Mouse (Mus musculus) left cerebral cortex, postnatal 10 days (tissue): ENCODE measurements around the gene Armh3. TPM values are rescaled to one million over a fixed set of nuclear protein-coding genes. Genes with fewer than 3 reads are reported as not detected.
A peak's percentile ranks its signal among the peaks of the same experiment; 100 is the strongest.

Experiments used
- DNase-seq, 2 experiments: peaks; one replicate each; pipeline ENCODE4 v3.0.0; 2021 to 2022; ENCODE audit warnings: low spot score in 2 of 2, mixed read lengths in 1 of 2; ENCODE audit errors: extremely low spot score in 1 of 2
- intact Hi-C: fragments of 180-260 bp; cut with DNase I; formaldehyde crosslinking; loops from one replicate; pipeline ENCODE4 v1.15.1; 2025
- total RNA-seq, 2 experiments: library from RNA; stranded (reverse); gene quantifications; 2 replicates each; pipeline ENCODE4 v1.2.3; 2021

Armh3 gene
- total RNA-seq, 2 experiments from 2014 or later = 22.9 to 24.6 TPM

- DNase-seq = no peak
- intact Hi-C loops = no loop called here
These were observed 77.8 kb downstream of the Armh3 start for GRCm38 (mm10) chr19:45920299-45921090.

GRCm38 (mm10) chr19:45918406-45918805 is 79.9 kb downstream of the Armh3 start:
- no peak for DNase-seq
- intact Hi-C loops = no loop called here

DNA sequence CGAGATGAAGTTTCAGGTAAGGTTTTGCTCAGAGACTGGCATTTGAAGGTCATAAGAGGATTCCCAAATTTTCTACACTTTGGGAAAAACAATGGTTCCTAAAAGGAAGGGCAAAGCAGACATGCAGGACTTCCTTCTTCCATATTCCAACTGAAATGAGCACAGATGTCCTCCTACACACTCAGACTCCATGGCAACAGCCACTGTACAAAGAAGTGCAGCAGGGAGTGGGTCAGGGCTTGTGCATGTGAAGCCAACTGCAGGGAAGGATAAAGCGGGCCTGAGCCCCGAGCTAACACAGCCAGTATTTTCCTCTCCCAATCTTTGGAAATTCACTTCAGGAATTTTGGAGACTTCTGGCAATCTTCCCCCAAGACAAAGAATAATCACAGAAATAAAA is 80.4 kb downstream of the Armh3 start:
- intact Hi-C loops = no loop called here
- peak in 1 of 2 experiments; percentile 39 for DNase-seq

GRCm38 (mm10) chr19:45916461-45916860 is 81.8 kb downstream of the Armh3 start:
- intact Hi-C loops = no loop called here
- peak in 1 of 2 experiments; percentile 37 for DNase-seq

DNA sequence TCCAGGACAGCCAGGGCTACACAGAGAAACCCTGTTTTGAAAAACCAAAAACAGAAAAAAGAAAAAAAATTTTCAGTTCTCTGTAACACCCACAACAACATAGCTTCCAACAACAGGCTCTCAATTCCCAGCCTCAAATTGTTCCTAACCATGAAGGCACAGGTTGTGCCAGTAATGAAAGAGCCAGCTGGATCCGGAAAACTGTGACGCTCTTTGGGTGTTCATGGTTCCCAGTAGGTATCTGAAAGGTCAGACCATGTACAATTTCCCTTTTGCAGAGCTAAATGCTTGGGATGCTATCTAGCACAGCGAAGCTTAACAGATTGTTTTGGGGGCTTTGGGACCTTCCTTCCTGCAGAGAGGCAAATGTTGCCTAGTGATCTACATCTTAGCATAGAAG is 82.3 kb downstream of the Armh3 start:
- DNase-seq = no peak
- intact Hi-C loops = no loop called here

GRCm38 (mm10) chr19:45913036-45913435 is 85.3 kb downstream of the Armh3 start:
- intact Hi-C loops = no loop called here
- no peak for DNase-seq

GRCm38 (mm10) chr19:45912376-45912775 is 85.9 kb downstream of the Armh3 start:
- no peak for DNase-seq
- intact Hi-C loops = no loop called here

DNA sequence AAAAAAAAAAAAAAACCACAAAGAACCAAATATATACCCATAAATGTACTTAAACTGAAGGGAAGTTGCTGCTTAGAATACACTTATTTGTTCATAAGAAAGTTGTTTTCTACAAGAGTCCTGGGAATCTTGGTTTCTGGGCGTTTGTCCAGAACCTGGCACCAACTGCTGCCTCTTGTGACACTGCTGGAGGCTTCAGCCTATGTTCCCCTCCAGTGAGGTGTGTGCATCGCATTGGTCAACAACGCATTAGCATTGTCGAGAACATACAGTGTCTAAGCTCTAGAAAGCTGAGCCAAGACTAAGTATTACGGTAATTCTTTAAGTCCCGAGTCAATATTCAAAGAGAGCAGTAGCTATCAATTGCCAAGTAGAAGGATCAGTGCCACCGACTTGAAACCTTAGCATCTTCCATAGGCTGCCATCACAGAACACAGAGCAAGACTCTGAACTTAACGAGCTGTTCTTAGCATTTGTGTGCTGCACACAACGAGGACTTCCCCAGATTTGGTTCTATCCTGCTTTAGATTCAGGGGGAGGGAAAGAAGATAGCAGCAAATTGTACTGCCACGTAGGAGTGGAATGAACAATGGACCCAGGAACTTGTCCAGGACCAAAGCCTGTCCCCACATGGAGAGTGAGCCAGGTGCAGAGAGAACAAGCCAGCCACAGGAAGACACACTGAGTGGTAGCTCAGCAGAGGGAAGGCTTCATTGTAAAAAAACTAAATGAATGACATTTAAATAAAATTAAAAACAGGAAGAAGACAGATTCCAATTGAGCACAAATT is 86.9 kb downstream of the Armh3 start:
- intact Hi-C loops = no loop called here
- DNase-seq = no peak

- no peak for DNase-seq
- intact Hi-C loops = no loop called here
These were observed 90.0 kb downstream of the Armh3 start for GRCm38 (mm10) chr19:45908246-45908645.

- intact Hi-C loops = no loop called here
- DNase-seq = no peak
These were observed 90.9 kb downstream of the Armh3 start for GRCm38 (mm10) chr19:45907416-45907815.

GRCm38 (mm10) chr19:45903861-45904260 is 94.4 kb downstream of the Armh3 start:
- DNase-seq = peak in 1 of 2 experiments; percentile 39
- intact Hi-C loops = no loop called here

GRCm38 (mm10) chr19:45902390-45903035 is 95.8 kb downstream of the Armh3 start:
- no peak for DNase-seq
- intact Hi-C loops = no loop called here

DNA sequence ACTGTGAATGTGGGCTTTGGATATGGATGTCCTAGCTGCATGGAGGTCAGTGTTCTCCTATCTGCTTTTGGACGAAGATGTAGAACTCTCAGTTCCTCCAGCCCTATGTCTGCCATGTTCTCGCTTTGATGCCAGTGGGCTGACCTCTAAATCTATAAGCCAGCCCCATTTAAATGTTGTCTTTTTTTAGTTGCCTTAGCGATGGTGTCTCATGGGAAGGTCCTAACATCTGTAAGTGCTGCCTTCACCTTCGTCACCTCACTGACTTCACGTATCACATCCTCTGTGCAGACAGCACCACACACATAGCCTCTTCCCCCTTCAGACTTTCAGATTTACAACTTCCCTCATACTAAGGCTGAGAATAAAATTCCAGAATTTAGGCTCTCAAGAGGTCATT is 97.5 kb downstream of the Armh3 start:
- no peak for DNase-seq
- intact Hi-C loops = no loop called here

DNA sequence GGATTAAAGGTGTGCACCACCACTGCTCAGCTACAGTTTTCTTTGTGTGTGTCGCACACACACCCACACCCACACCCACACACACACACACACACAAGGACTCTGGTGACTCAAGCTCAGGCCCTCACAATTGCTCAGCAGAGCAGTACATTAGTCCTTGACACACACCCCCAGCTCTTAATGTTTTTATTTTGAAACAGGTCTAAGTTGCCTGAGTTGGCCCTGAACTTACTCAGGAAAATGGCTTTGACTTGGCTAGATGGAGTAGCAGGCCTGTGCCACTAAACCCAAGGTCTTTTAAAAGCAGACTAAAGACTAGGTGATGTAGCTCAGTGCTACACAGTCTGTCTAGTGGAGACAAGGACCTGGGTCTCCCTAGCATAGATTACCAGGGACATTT is 102.6 kb downstream of the Armh3 start:
- intact Hi-C loops = no loop called here
- no peak for DNase-seq

DNA sequence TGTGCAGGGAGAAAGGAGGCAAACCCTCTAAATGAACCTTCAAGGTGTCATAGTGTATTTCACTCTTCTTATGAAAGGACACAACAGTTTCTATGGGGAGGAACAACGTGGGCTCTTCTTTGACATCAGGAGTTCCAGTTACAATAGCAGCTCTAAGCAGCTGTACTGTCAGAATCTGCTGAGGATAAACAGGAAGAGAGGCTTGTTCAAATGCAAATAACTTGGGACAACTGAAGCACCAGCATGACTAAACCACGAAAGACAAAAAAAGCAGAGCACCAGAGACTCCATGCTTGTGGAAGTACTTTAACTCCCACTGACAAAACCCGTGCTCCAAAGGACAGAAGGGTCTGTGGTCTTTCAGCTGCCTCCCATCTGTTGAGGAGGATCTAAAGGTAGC is 116.2 kb downstream of the Armh3 start:
- DNase-seq = no peak
- intact Hi-C loops = no loop called here

DNA sequence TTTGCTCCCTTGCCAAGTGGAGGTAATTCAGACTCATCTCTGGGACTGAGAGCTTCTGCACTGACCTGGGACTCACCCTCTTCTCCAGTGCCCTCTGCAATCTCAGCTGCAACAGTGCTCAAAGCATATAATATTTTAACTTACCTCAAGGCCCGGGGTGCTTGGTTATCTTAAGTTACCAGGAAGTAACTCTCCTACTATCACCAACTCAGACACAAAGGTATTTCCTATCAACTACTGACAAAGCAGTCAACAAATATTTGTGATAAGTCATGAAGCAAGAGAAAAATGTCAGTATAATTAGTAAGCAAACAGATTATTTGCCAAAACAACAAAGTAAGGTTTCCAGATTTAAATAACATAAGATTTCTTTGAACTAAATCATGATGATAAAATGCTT is 125.0 kb downstream of the Armh3 start:
- DNase-seq = no peak
- intact Hi-C loops = no loop called here

DNA sequence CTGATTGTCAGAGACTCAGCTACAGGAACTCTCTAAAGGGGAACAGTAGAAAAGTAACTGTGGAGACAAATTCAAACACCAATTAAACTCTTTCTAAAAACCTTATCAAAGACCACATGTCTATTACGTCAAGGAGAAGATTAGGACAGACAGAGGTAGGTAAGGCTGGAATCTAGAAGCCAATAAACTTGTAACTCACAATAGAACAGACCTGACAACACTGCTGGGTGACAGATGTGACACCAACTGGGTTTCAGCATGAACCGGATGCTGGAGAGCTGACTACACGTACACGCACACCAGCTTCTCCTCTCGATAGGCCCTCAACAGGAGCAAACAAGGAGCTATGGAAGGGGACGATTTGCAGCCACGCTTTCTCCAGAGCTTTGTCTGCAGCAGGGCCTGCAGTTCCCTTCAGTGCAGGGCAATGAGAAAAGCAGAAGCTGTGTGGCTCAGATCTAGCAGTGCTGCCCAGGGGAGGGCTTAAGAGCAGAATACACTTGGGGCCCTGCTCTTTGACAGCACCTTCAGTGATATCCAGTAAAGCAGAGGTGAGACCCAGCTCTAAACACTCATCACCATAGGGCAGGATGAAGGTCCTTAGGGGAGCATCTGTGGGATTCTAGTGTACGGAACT is 142.9 kb downstream of the Armh3 start:
- no peak for DNase-seq
- intact Hi-C loops = no loop called here

DNA sequence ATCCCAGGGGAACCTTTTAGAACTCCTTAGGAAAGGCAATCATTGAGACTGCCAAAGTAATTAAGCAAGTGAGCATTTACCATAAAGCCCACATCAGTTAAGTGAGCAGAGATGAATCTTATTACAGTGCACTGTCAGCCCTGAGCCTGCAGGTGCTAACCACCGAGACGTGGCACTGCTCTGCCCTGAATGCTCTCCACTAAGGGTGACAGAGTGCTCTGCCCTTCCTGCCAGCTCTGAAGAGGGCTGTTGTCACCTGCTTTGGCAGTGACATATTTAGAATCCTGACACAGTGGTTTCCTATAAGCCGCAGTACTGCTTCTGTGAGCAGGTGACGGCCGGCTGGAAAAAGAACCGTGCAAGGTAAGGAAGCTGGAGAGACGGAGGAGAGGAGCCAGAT is 143.8 kb downstream of the Armh3 start:
- intact Hi-C loops = no loop called here
- DNase-seq = no peak

- intact Hi-C loops = no loop called here
- DNase-seq = no peak
These were observed 150.6 kb downstream of the Armh3 start for GRCm38 (mm10) chr19:45847733-45848093.
